22 mouse cellular contexts compared by ENCODE assay signal in the genomic region with DNA sequence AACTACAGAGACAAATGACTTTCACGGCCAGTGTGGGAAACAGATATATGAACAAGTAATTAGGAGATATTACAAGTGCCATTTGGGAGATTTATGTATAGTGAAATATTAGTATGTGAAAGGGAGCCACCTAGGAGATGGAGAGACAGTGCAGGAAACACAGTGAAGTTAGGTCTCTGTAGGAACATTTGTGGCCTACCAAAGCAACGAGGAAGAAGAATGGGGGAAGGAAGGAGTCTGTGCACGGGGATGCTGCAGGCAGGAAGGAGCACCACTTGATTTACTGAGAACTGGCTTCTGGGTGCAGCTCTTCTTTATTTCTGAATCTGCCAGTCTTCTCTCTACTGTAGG.
"Had no signal": no experiment of that assay in that cellular context is flagged by ENCODE, and none has a peak within 500 bp of the region (broad histone marks: within the 10 kb centered on the region; RNA-seq: fewer than 3 reads in every experiment).

No protein-coding gene starts in this region.

- H3K27ac ChIP-seq: liver, embryonic 15.5 days; lung, embryonic 15.5 days; macrophage; midbrain, embryonic 10.5 days; midbrain, embryonic 12.5 days; neural tube, embryonic 12.5 days had no signal

- H3K4me3 ChIP-seq: liver, embryonic 15.5 days; lung, embryonic 15.5 days; midbrain, embryonic 10.5 days; midbrain, embryonic 12.5 days; myocyte; neural tube, embryonic 12.5 days had no signal

- H3K9ac ChIP-seq: liver, embryonic 15.5 days; liver, postnatal 0 days; lung, embryonic 15.5 days; midbrain, embryonic 12.5 days; neural tube, embryonic 12.5 days had no signal

- H3K4me1 ChIP-seq: liver, embryonic 15.5 days; lung, embryonic 15.5 days; midbrain, embryonic 12.5 days; neural tube, embryonic 12.5 days had no signal

- H3K9me3 ChIP-seq: liver, embryonic 15.5 days; lung, embryonic 15.5 days; midbrain, embryonic 10.5 days; midbrain, embryonic 12.5 days; neural tube, embryonic 12.5 days had no signal

- H3K27me3 ChIP-seq: liver, embryonic 15.5 days; lung, embryonic 15.5 days; midbrain, embryonic 12.5 days; neural tube, embryonic 12.5 days had no signal

- H3K36me3 ChIP-seq: liver, embryonic 15.5 days; lung, embryonic 15.5 days; midbrain, embryonic 10.5 days; midbrain, embryonic 12.5 days; neural tube, embryonic 12.5 days had no signal

- DNase-seq: liver, postnatal 0 days; lung, adult 2 months; lung, postnatal 14 days; lung, postnatal 36 days; midbrain, embryonic 14.5 days; retina, postnatal 1 day; right cerebral cortex, adult 18-20 months; right cerebral cortex, postnatal 25 days; right cerebral cortex, postnatal 4 days; spleen, adult 18-20 months; thymus, adult 18-20 months; thymus, postnatal 14 days; thymus, postnatal 36 days had no signal

- H3K4me2 ChIP-seq: liver, embryonic 15.5 days; lung, embryonic 15.5 days; midbrain, embryonic 12.5 days; neural tube, embryonic 12.5 days had no signal

- ATAC-seq: liver, postnatal 0 days; lung, postnatal 0 days; midbrain, embryonic 16.5 days had no signal
